Mouse (Mus musculus): ENCODE data around the gene Rnf10. TPM values are rescaled to one million over a fixed set of nuclear protein-coding genes. Genes with fewer than 3 reads are reported as not detected.

Rnf10 gene
- polyA plus RNA-seq, 1 experiment: 177 TPM

GRCm38 (mm10) chr5:115240191-115240590, 32.5 kb downstream of the Rnf10 start:
- Histone ChIP-seq H3K4me3 (ENCODE audit: insufficient read depth, low read length) (peak overlapping the region; percentile 2), H3K27ac (ENCODE audit: insufficient read depth, low read length) (0 out of 2 replicates have a peak overlapping the region, but pooled peaks have one; percentile 27), H3K4me1 (ENCODE audit: control insufficient read depth, insufficient read depth, low read length) (peaks cover 4% of the 10 kb centered on the region; the same call in 1 of the 2 replicates)
- TF ChIP-seq POLR2A (IDR thresholded peaks at IDR 0.05; ENCODE audit: extremely low read depth, insufficient read depth, low read length): no peak
- no peak for TF ChIP-seq CTCF (IDR thresholded peaks at IDR 0.05; ENCODE audit: extremely low read depth, insufficient read depth, low read length)

GRCm38 (mm10) chr5:115238729-115239195, 33.9 kb downstream of the Rnf10 start:
- TF ChIP-seq CTCF (IDR thresholded peaks at IDR 0.05; ENCODE audit: extremely low read depth, insufficient read depth, low read length) (no peak), POLR2A (IDR thresholded peaks at IDR 0.05; ENCODE audit: extremely low read depth, insufficient read depth, low read length) (no peak)
- Histone ChIP-seq H3K4me3 (ENCODE audit: insufficient read depth, low read length) (peak overlapping the region; percentile 87), H3K4me1 (ENCODE audit: control insufficient read depth, insufficient read depth, low read length) (peaks cover 4% of the 10 kb centered on the region; the same call in 1 of the 2 replicates), H3K27ac (ENCODE audit: insufficient read depth, low read length) (no peak overlapping the region)

DNA sequence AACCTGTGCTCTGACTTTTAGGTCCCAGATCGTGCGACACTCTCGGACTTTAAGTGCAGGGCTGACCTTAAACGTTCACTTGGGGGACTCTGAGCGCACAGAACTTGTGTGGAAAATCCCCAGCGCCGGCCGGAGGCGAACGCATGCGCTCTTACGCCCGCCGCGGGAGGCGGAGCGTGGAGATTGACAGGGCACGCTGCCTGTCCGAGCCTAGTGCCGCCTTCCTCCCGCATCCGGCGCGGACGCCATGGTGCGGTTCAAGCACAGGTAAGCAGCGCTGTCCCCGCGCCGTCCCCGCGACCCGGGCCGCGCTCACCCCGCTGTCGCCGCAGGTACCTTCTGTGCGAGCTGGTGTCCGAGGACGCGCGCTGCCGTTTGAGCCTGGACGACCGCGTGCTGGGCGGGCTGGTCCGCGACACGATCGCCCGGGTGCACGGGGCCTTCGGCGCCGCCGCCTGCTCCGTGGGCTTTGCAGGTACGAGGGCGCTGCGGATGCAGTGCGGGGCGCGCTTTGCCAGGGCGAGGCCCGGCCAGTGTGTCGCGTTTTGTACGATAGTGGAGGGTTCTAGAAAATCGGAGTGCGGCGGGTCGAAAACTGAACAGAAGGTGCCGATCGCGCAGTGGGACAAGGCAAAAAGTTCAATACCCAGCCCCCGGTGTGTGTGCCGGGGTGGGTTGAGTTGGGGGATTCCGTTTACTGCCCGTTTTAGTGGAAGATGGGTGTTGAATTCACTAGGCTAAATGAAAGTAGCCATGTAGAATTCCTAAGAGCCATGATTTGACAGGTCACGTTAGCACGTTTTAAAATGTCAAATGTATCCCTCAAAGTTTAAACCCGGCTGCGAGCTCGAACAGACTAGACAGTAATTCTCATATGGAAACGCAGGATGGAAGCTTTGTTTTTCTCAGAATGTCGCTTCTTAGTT, 34.6 kb downstream of the Rnf10 start:
- peaks cover 4% of the 10 kb centered on the region; the same call in 1 of the 2 replicates for H3K4me1 ChIP-seq (ENCODE audit: control insufficient read depth, insufficient read depth, low read length)
- H3K27ac ChIP-seq (ENCODE audit: insufficient read depth, low read length): peak overlapping the region; percentile 88
- TF ChIP-seq CTCF (IDR thresholded peaks at IDR 0.05; ENCODE audit: extremely low read depth, insufficient read depth, low read length) (no peak), POLR2A (IDR thresholded peaks at IDR 0.05; ENCODE audit: extremely low read depth, insufficient read depth, low read length) (peak; percentile 87; the same call in 1 of the 2 replicates)
- peak overlapping the region; percentile 87 for H3K4me3 ChIP-seq (ENCODE audit: insufficient read depth, low read length)

GRCm38 (mm10) chr5:115235786-115236263, 36.9 kb downstream of the Rnf10 start, which contains the start of gene Pop5:
Gene Pop5, plus strand, starts transcription at chr5:115235836.
- H3K4me1 ChIP-seq (ENCODE audit: control insufficient read depth, insufficient read depth, low read length): peaks cover 6% of the 10 kb centered on the region

DNA sequence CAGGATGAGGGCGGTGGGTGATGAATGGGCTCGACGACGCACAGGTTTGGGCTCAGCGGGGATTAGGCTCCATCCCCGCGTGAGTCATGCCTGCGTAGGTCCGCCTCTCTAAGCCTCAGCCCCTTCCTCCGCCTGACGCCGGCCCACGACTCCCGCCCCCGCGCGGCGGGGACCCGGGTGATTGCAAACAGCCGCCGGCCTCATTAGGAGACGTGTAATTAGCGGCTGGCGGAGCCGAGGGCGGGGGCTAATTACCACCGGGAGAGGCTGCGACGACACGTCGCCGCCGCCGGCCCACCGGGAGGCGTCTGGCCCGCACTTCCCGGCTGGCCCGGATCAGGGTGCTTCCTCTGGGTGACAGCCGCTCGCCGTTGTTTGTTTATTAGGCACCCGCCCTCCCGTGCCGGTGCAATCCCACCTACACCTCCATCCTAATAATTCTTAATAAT, 37.4 kb downstream of the Rnf10 start:
- H3K4me1 ChIP-seq (ENCODE audit: control insufficient read depth, insufficient read depth, low read length): peaks cover 7% of the 10 kb centered on the region
- H3K27ac ChIP-seq (ENCODE audit: insufficient read depth, low read length): peak overlapping the region; percentile 77
- peak overlapping the region; percentile 44 for H3K4me3 ChIP-seq (ENCODE audit: insufficient read depth, low read length)
- TF ChIP-seq CTCF (IDR thresholded peaks at IDR 0.05; ENCODE audit: extremely low read depth, insufficient read depth, low read length): no peak
- no peak for TF ChIP-seq POLR2A (IDR thresholded peaks at IDR 0.05; ENCODE audit: extremely low read depth, insufficient read depth, low read length)

More at GRCm38 (mm10) chr5:115235786-115236263, 36.9 kb downstream of the Rnf10 start, which contains the start of gene Pop5:
- Histone ChIP-seq H3K4me3 (ENCODE audit: insufficient read depth, low read length) (peak within 1 kb of the TSS; percentile 44), H3K27ac (ENCODE audit: insufficient read depth, low read length) (peak within 1 kb of the TSS; percentile 77)
- TF ChIP-seq POLR2A (IDR thresholded peaks at IDR 0.05; ENCODE audit: extremely low read depth, insufficient read depth, low read length) (no peak), CTCF (IDR thresholded peaks at IDR 0.05; ENCODE audit: extremely low read depth, insufficient read depth, low read length) (peak; percentile 93)

DNA sequence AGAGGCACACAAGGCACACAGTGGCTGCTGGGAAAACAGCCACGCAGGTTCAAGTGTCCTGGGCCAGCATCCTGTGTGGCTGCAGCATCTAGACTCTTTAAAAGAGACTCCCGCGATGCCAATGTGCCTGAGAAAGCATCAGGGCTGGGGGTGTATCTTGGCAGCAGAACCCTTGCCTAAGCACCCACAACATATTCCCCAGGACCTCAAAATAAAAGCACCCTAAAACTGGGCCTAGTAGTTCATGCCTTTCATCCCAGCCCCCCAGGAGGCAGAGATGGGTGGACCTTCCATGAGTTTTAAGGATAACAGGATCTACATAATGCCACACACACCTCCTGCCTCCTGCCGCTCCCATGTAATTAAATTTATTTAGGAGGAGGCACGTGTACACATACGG, 38.2 kb downstream of the Rnf10 start:
- no peak overlapping the region for H3K27ac ChIP-seq (ENCODE audit: insufficient read depth, low read length)
- peaks cover 4% of the 10 kb centered on the region for H3K4me1 ChIP-seq (ENCODE audit: control insufficient read depth, insufficient read depth, low read length)
- TF ChIP-seq POLR2A (IDR thresholded peaks at IDR 0.05; ENCODE audit: extremely low read depth, insufficient read depth, low read length) (no peak), CTCF (IDR thresholded peaks at IDR 0.05; ENCODE audit: extremely low read depth, insufficient read depth, low read length) (no peak)
- no peak overlapping the region for H3K4me3 ChIP-seq (ENCODE audit: insufficient read depth, low read length)

DNA sequence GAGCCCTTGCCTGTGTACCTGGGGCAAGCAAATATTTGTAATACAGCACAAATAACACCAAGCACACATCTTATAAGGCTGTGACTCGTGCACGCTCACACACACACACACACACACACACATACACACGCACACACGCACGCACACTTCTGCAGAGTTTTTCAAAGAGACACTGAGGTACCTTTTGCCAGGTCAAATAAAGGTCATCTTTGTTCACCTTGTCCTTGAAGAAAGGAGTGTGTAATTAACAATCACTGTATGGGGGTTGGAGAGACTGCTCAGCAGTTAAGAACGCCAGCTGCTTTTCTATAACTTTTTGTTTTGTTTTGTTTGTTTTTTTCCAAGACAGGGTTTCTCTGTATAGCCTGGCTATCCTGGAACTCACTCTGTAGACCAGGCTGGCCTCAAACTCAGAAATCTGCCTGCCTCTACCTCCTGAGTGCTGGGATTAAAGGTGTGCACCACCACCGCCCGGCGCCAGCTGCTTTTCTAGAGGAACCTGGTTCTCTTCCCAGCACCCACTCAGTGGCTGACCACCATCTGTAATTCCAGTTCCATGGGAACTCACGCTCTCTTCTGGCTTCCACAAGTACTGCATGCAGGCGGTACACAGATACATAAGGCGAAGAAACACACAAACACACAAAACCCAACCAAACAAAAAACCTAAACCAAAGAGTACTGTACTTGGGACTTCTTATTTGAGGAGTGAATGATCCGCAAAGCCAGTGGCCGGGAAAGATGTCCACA, 39.5 kb downstream of the Rnf10 start:
- H3K27ac ChIP-seq (ENCODE audit: insufficient read depth, low read length): no peak overlapping the region
- peaks cover 4% of the 10 kb centered on the region for H3K4me1 ChIP-seq (ENCODE audit: control insufficient read depth, insufficient read depth, low read length)
- H3K4me3 ChIP-seq (ENCODE audit: insufficient read depth, low read length): no peak overlapping the region
- TF ChIP-seq POLR2A (IDR thresholded peaks at IDR 0.05; ENCODE audit: extremely low read depth, insufficient read depth, low read length) (no peak), CTCF (IDR thresholded peaks at IDR 0.05; ENCODE audit: extremely low read depth, insufficient read depth, low read length) (no peak)

GRCm38 (mm10) chr5:115232516-115232915, 40.2 kb downstream of the Rnf10 start:
- Histone ChIP-seq H3K27ac (ENCODE audit: insufficient read depth, low read length) (0 out of 2 replicates have a peak overlapping the region, but pooled peaks have one; percentile 20), H3K4me1 (ENCODE audit: control insufficient read depth, insufficient read depth, low read length) (peaks cover 4% of the 10 kb centered on the region), H3K4me3 (ENCODE audit: insufficient read depth, low read length) (no peak overlapping the region)
- TF ChIP-seq CTCF (IDR thresholded peaks at IDR 0.05; ENCODE audit: extremely low read depth, insufficient read depth, low read length): no peak
- no peak for TF ChIP-seq POLR2A (IDR thresholded peaks at IDR 0.05; ENCODE audit: extremely low read depth, insufficient read depth, low read length)

Measured in cortical plate, adult 2 months (tissue).